Mouse (Mus musculus) testis, adult 2 months (tissue): ENCODE results near the gene Gm20671.

ENCODE experiments used
- CTCF ChIP-seq: fragments of 200-500 bp; IDR thresholded peaks from 2 replicates; pipeline ENCODE4 v1.5.1; 2012; ENCODE audit warnings: low read depth, mild to moderate bottlenecking, inconsistent platforms, low read length, moderate library complexity; ENCODE audit not compliant: control insufficient read depth, insufficient read depth, insufficient replicate concordance
- POLR2A ChIP-seq: fragments of 200-500 bp; IDR thresholded peaks from 2 replicates; pipeline ENCODE4 v1.6.1; 2012; ENCODE audit warnings: low read depth, mild to moderate bottlenecking, inconsistent platforms, low read length, moderate library complexity; ENCODE audit not compliant: control insufficient read depth

- TF ChIP-seq POLR2A (no peak), CTCF (no peak)
Observed at GRCm38 (mm10) chr5:32718916-32719315, 108.0 kb downstream of the Gm20671 start.
